In the genomic region with DNA sequence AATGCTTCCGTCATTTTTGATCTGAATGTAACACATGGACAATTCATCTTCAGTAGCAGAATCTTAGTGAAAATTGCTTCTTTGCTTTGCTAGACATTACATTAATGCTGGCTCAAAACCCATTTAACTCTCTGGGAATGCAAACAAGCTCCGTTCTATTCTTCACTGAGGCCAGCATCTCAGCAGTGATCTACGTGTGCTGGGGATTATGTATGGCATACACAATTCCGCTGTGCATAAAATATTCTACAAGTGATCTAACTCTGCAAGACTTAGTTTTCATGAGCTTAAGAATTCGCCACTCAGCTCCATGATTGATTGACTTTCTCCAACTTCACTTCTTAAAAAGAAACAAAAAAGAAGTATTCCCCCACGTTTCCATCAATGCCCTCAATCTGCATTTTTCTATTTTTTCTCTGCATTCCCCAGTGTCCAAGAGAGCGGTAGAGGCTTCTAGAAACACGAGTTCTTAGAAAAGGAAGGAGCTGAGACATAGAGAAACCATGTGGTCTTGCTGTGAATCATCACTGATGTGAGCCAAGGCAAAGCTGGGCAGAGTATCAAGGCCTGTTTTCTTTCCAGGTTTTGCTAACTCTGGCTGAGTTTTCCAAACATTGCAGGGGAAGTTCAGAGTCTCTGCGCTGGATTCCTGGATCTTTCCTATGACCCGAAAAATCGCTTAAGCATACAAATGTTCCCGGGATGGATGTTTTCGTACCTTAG, we compare ENCODE assay signal across 9 mouse cellular contexts. TPM values are rescaled to one million over a fixed set of nuclear protein-coding genes. Genes with fewer than 3 reads are reported as not detected.
DNase-seq lines count a peak whose midpoint lies in the region; ATAC-seq lines count a peak whose summit lies in the region.
"Had no signal": no experiment of that assay in that cellular context is flagged by ENCODE, and none has a peak within 500 bp of the region (broad histone marks: within the 10 kb centered on the region; RNA-seq: fewer than 3 reads in every experiment).

No protein-coding gene starts in this region.

- no peak overlapping the region for H3K27ac ChIP-seq in neural tube, embryonic 11.5 days (ENCODE audit: low read depth, low read length)
- H3K27ac ChIP-seq in embryonic facial prominence, embryonic 14.5 days (replicated peaks; ENCODE audit: low read depth, low read length): peak overlapping the region; percentile 87
- peak overlapping the region; percentile 61 for H3K27ac ChIP-seq in heart, embryonic 15.5 days
- H3K27ac ChIP-seq: midbrain, embryonic 12.5 days had no signal

- H3K9me3 ChIP-seq in neural tube, embryonic 11.5 days (ENCODE audit: control insufficient read depth, low read length): no peaks in the 10 kb centered on the region
- no peaks in the 10 kb centered on the region for H3K9me3 ChIP-seq in embryonic facial prominence, embryonic 14.5 days (ENCODE audit: control insufficient read depth, low read length)
- no peaks in the 10 kb centered on the region for H3K9me3 ChIP-seq in heart, embryonic 15.5 days (replicated peaks)
- H3K9me3 ChIP-seq: midbrain, embryonic 12.5 days had no signal

- H3K4me1 ChIP-seq in neural tube, embryonic 11.5 days (ENCODE audit: control insufficient read depth, insufficient read depth, low read length): no peaks in the 10 kb centered on the region
- H3K4me1 ChIP-seq in embryonic facial prominence, embryonic 14.5 days (ENCODE audit: control insufficient read depth, insufficient read depth, low read length): peaks cover 12% of the 10 kb centered on the region
- H3K4me1 ChIP-seq in heart, embryonic 15.5 days (replicated peaks): no peaks in the 10 kb centered on the region
- H3K4me1 ChIP-seq: midbrain, embryonic 12.5 days had no signal

- no peaks in the 10 kb centered on the region for H3K27me3 ChIP-seq in neural tube, embryonic 11.5 days (ENCODE audit: control insufficient read depth, insufficient read depth, low read length)
- H3K27me3 ChIP-seq in embryonic facial prominence, embryonic 14.5 days (replicated peaks; ENCODE audit: control insufficient read depth, insufficient read depth, low read length): no peaks in the 10 kb centered on the region
- H3K27me3 ChIP-seq in heart, embryonic 15.5 days: no peaks in the 10 kb centered on the region
- H3K27me3 ChIP-seq: midbrain, embryonic 12.5 days had no signal

- no peak for ATAC-seq in neural tube, embryonic 11.5 days (ENCODE audit: insufficient read depth, low FRiP score, low TSS enrichment)
- peak; percentile 92 for ATAC-seq in embryonic facial prominence, embryonic 14.5 days (ENCODE audit: low read depth)
- no peak; the same call in 1 of the 2 replicates for ATAC-seq in heart, embryonic 15.5 days (replicated peaks; ENCODE audit: insufficient number of reproducible peaks, insufficient read depth, low FRiP score, low read depth)

- DNase-seq in neural tube, embryonic 11.5 days (ENCODE audit: low spot score): peak; percentile 24
- no peak for DNase-seq in neural tube, embryonic 10.5 days (ENCODE audit: extremely low spot score, low spot score)
- peak; percentile 95 for DNase-seq in embryonic facial prominence, embryonic 14.5 days (ENCODE audit: low spot score)
- DNase-seq in layer of hippocampus, adult 8-10 months (ENCODE audit: low spot score in 2 of 2): peak; percentile 58 to 74
- peak; percentile 67 for DNase-seq in lung, postnatal 25 days (ENCODE audit: low spot score)
- DNase-seq in urinary bladder, postnatal 36 days (ENCODE audit: low spot score in 2 of 2): peak; percentile 68 to 84
- DNase-seq in spleen, adult 12 weeks (ENCODE audit: low spot score): no peak

- 62% methylated on average over 13 of the region's 13 CpGs for WGBS in neural tube, embryonic 11.5 days
- 35% methylated on average over 13 of the region's 13 CpGs for WGBS in embryonic facial prominence, embryonic 14.5 days
- WGBS in heart, embryonic 15.5 days: 66% methylated on average over 13 of the region's 13 CpGs

- no peaks in the 10 kb centered on the region for H3K36me3 ChIP-seq in neural tube, embryonic 11.5 days (ENCODE audit: control insufficient read depth, insufficient read depth, low read length)
- H3K36me3 ChIP-seq in embryonic facial prominence, embryonic 14.5 days (ENCODE audit: control insufficient read depth, insufficient read depth, low read length): no peaks in the 10 kb centered on the region
- no peaks in the 10 kb centered on the region for H3K36me3 ChIP-seq in heart, embryonic 15.5 days
- H3K36me3 ChIP-seq: midbrain, embryonic 12.5 days had no signal

- no peak overlapping the region for H3K9ac ChIP-seq in neural tube, embryonic 11.5 days (ENCODE audit: low read length)
- no peak overlapping the region for H3K9ac ChIP-seq in embryonic facial prominence, embryonic 14.5 days (ENCODE audit: low read depth, low read length)
- H3K9ac ChIP-seq in heart, embryonic 15.5 days: no peak overlapping the region
- H3K9ac ChIP-seq: midbrain, embryonic 12.5 days had no signal

- H3K4me2 ChIP-seq in neural tube, embryonic 11.5 days (ENCODE audit: low read depth): no peak overlapping the region
- H3K4me2 ChIP-seq in embryonic facial prominence, embryonic 14.5 days (ENCODE audit: low read depth, low read length): no peak overlapping the region
- H3K4me2 ChIP-seq in heart, embryonic 15.5 days: no peak overlapping the region
- H3K4me2 ChIP-seq: midbrain, embryonic 12.5 days had no signal

- H3K4me3 ChIP-seq in neural tube, embryonic 11.5 days (ENCODE audit: low read depth, low read length): no peak overlapping the region
- no peak overlapping the region for H3K4me3 ChIP-seq in embryonic facial prominence, embryonic 14.5 days (ENCODE audit: low read depth, low read length)
- H3K4me3 ChIP-seq in heart, embryonic 15.5 days: no peak overlapping the region
- H3K4me3 ChIP-seq: midbrain, embryonic 12.5 days had no signal

RNA-seq across cellular contexts. Expression of a gene that starts 16.6 kb away (rescaled TPM):
- not detected in 2 replicates for polyA plus RNA-seq in neural tube, embryonic 11.5 days (2014; fragmentation: Nextera tagmentation; extraction: Ambion mirVana)
- 3.5 and 4.4 TPM in 2 replicates for polyA plus RNA-seq in embryonic facial prominence, embryonic 14.5 days (2014; fragmentation: Nextera tagmentation; extraction: Ambion mirVana)
- 35.0 and 40.6 TPM in 2 replicates for polyA plus RNA-seq in heart, embryonic 15.5 days (2015; fragmentation: Nextera tagmentation; extraction: Ambion mirVana)
- total RNA-seq in layer of hippocampus, adult 8-10 months (2022): 1 to 10 TPM; 1.8 to 3.6 (median 2.3) TPM

Comparison
In these comparisons a context has a peak if more than half of its experiments do, and no peak if none do; other contexts are left out.
1. DNase-seq: peak in neural tube, embryonic 11.5 days (single experiment), embryonic facial prominence, embryonic 14.5 days (single experiment), layer of hippocampus, adult 8-10 months (2 of 2), lung, postnatal 25 days (single experiment) and urinary bladder, postnatal 36 days (2 of 2); none in neural tube, embryonic 10.5 days (single experiment) and spleen, adult 12 weeks (single experiment).